Mouse (Mus musculus) G1E (cell line): Measurements from ENCODE around the gene Abl1. TPM values are rescaled to one million over a fixed set of nuclear protein-coding genes. Genes with fewer than 3 reads are reported as not detected.

Source experiments
- ATAC-seq: 2 replicates; pipeline ENCODE4 v1.8.0; 2016; ENCODE audit warnings: mild to moderate bottlenecking; ENCODE audit not compliant: insufficient number of reproducible peaks, poor library complexity, low FRiP score, severe bottlenecking; ENCODE audit errors: extremely low read depth
- DNase-seq: peaks from one replicate; pipeline ENCODE4 v3.0.0; 2012; ENCODE audit warnings: low spot score
- H3K27me3 ChIP-seq: 2 replicates; pipeline ENCODE4 v1.6.1; 2012; ENCODE audit warnings: mild to moderate bottlenecking, low read length, inconsistent platforms; ENCODE audit not compliant: insufficient read depth
- H3K36me3 ChIP-seq: replicated peaks from 2 replicates; pipeline ENCODE3; 2012; ENCODE audit warnings: mild to moderate bottlenecking, inconsistent platforms
- H3K4me1 ChIP-seq: 2 replicates; pipeline ENCODE4 v1.6.1; 2012; ENCODE audit warnings: low read depth, low read length, inconsistent platforms, mixed read lengths; ENCODE audit not compliant: insufficient read depth
- H3K4me3 ChIP-seq: 2 replicates; pipeline ENCODE4 v1.5.1; 2012; ENCODE audit warnings: low read depth, mild to moderate bottlenecking, inconsistent platforms, low read length, moderate library complexity, mixed read lengths
- H3K9me3 ChIP-seq: replicated peaks from 2 replicates; pipeline ENCODE4 v1.6.1; 2012; ENCODE audit warnings: inconsistent platforms
- CTCF ChIP-seq: IDR thresholded peaks from 2 replicates; pipeline ENCODE4 v1.5.1; 2012; ENCODE audit warnings: low read depth, low read length, inconsistent platforms, mixed read lengths
- GATA1 ChIP-seq: IDR thresholded peaks from 2 replicates; pipeline ENCODE4 v1.6.1; 2012; ENCODE audit warnings: borderline replicate concordance, low read length, inconsistent platforms, mixed read lengths
- GATA2 ChIP-seq: IDR thresholded peaks from 2 replicates; pipeline ENCODE4 v1.6.1; 2012; ENCODE audit warnings: low read depth, low read length, inconsistent platforms, borderline replicate concordance
- POLR2AphosphoS5 ChIP-seq: IDR thresholded peaks from 2 replicates; pipeline ENCODE4 v1.6.1; 2012; ENCODE audit warnings: low read depth, low read length, inconsistent platforms; ENCODE audit not compliant: insufficient replicate concordance
- TAL1 ChIP-seq: conservative IDR thresholded peaks from 2 replicates; pipeline ENCODE4 v1.6.1; 2012; ENCODE audit warnings: low read depth, low read length, inconsistent platforms, mixed read lengths
- polyA plus RNA-seq: library from polyadenylated mRNA; stranded (reverse); fragments of >175 nt; gene quantifications from 2 replicates; pipeline ENCODE4 v1.2.3, GENCODE M21; 2012
- total RNA-seq, 2 experiments: library from RNA; stranded (forward) in 1 of 2; stranded (reverse) in 1 of 2; fragments of 200-1000 nt in 1 of 2; fragments of >200 nt in 1 of 2; fragmentation: Nextera tagmentation in 1 of 2; gene quantifications; 2 replicates each; pipeline ENCODE4 v1.2.3; 2014 to 2017

The Abl1 gene
- total and polyA plus RNA-seq, 3 experiments = 22.3 to 66.4 (median 58.4) TPM

DNA sequence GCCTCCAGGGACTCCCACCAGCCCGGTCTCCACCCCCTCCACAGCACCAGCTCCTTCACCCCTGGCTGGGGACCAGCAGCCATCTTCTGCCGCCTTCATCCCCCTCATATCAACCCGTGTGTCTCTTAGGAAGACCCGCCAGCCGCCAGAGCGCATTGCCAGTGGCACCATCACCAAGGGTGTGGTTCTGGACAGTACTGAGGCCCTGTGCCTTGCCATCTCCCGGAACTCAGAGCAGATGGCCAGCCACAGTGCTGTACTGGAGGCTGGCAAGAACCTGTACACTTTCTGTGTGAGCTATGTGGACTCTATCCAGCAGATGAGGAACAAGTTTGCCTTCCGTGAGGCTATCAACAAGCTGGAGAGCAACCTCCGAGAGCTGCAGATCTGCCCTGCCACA, 113.2 kb downstream of the Abl1 start:
- Histone ChIP-seq H3K9me3 (no peaks in the 10 kb centered on the region), H3K4me1 (no peaks in the 10 kb centered on the region), H3K27me3 (no peaks in the 10 kb centered on the region), H3K4me3 (no peak overlapping the region), H3K36me3 (peaks cover 84% of the 10 kb centered on the region)
- ATAC-seq = no peak
- TF ChIP-seq GATA1 (no peak), CTCF (no peak), TAL1 (no peak), GATA2 (no peak), POLR2AphosphoS5 (no peak)
- no peak for DNase-seq

DNA sequence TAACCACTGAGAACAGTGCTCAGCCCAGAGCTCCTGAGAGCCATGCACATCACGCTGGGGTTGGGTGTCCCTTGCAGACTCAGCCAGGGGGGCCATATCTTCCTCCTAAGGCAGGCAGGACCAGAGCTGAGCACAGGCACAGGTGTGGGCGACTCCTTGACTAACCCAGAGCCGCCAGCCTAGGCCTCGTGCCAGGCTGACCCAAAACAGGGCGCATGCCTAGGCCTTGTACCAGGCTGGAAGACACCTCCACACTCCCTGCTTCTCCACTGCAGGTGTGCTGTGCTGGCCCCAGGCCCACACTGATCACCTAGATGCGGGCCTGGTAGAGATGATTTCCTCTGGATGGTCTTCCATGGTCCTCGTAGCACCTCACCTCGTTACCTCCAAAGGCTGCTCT, 114.6 kb downstream of the Abl1 start:
- TF ChIP-seq GATA1 = no peak
- no peak for TF ChIP-seq GATA2
- no peak for TF ChIP-seq TAL1
- no peak for TF ChIP-seq POLR2AphosphoS5
- TF ChIP-seq CTCF = no peak
- H3K4me3 ChIP-seq = no peak overlapping the region
- H3K4me1 ChIP-seq = no peaks in the 10 kb centered on the region
- DNase-seq (no peak), ATAC-seq (no peak)
- no peaks in the 10 kb centered on the region for H3K9me3 ChIP-seq
- H3K27me3 ChIP-seq = no peaks in the 10 kb centered on the region
- H3K36me3 ChIP-seq = peaks cover 70% of the 10 kb centered on the region

DNA sequence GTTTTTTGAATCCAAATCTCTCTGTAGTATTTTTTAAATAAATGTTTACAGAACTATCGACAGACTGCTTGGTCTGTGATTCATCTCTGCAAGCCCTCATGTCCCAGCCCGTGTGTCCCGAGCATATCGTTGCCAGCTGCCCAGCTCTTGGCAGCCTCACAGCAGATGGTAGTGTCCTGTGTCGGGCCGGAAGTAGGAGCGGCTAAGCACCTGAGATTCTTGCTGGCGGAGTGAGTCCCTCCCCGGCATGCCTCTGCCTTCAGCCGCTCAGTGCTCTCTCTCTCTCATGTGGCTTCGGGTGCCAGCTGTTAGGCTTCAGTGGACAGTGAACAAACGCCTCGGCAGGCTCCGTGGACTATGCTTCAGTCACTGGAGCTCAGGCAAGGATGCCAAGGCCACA, 115.3 kb downstream of the Abl1 start:
- ATAC-seq (no peak), DNase-seq (no peak)
- Histone ChIP-seq H3K36me3 (peaks cover 64% of the 10 kb centered on the region), H3K4me1 (no peaks in the 10 kb centered on the region), H3K4me3 (no peak overlapping the region), H3K27me3 (peaks cover 2% of the 10 kb centered on the region; the same call in 1 of the 2 replicates), H3K9me3 (no peaks in the 10 kb centered on the region)
- TF ChIP-seq GATA1 = no peak
- no peak for TF ChIP-seq TAL1
- TF ChIP-seq CTCF = no peak
- TF ChIP-seq POLR2AphosphoS5 = no peak
- TF ChIP-seq GATA2 = no peak

DNA sequence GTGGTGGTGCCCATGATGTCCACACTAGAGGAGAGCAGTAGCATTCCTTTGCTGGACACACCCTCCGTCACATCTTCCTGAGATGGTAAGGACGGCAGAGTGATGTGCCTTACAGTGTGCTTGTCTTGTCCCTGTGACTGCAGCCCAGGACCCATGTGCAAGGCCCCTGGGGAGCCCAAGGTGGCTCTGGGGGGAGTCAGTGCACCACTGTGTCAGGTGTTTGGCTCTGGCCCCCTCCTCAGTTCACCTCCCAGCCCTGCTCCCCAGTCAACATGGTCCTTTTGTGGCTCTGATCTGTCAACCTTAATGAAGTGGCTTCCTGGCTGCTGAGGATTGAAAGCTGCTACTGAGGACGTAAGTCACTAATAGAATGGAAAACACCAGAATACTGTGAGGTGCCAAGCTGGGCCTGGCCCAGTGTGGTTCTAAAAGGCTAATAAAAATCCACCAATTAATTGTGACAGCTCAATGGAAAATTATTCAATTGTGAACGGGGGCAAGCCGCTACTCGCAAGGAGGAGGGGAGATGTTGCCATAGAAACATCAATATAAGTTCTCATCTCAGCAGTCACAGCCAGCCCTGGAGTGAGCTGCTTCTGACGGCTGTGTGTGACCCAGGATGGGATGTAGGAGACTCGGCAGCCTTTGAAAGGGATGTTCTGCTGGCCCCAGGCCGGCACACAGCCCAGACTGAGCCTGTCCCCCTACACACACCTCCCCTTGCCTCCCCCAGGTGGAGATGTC, 118.6 kb downstream of the Abl1 start:
- TF ChIP-seq GATA1 = no peak
- TF ChIP-seq CTCF = no peak
- H3K27me3 ChIP-seq = peaks cover 23% of the 10 kb centered on the region
- peaks cover 30% of the 10 kb centered on the region for H3K36me3 ChIP-seq
- DNase-seq = no peak
- H3K9me3 ChIP-seq = no peaks in the 10 kb centered on the region
- no peaks in the 10 kb centered on the region for H3K4me1 ChIP-seq
- no peak overlapping the region for H3K4me3 ChIP-seq
- no peak for ATAC-seq

DNA sequence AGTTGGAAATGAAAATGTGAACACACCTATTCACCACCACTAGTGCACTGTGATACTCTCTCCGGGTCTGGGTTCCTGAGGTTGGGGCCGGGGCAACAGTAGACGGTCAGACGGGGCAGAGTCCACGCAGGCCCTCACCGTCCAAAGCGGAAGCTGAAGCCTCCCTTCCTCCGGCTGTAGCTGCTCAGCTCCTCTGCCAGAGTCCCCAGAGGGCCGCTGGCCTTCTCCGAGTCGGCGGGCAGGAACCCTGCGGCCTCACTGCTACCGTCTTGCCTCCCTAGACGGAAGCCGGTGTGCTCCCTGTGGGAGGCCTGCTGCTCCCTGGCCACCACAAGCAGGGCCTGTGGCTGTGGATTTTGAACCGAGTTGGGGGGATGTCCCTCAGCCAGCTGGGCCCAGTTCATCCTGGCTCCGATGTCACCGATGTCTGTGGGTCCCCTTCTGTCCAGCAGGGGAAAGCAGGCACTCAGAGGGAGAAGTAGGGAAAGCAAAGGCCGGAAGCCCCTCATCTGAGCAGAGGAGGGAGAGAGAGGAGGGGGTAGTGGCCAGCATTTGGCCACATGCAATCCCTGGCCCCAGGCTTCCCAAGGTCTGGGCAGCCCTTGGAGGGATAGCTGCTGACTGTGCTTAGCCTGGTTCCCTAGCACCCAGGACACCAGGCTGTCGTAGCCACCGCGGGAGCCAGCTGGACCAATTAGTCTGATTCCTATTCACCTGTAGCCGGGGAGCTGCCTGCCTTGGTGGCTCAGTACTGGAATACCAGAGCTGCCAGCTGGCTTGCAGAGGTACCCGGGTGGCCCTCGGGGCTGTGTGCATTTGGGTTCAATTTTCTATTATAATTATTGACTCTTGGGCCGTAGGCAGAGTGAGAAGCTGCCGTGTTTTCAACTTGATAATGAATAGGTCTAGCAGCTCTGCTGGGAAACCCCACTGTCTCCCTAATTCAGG, 120.5 kb downstream of the Abl1 start:
- H3K4me3 ChIP-seq = no peak overlapping the region
- H3K9me3 ChIP-seq = no peaks in the 10 kb centered on the region
- peaks cover 37% of the 10 kb centered on the region for H3K27me3 ChIP-seq
- ATAC-seq (no peak), DNase-seq (no peak)
- TF ChIP-seq TAL1 (no peak), CTCF (no peak), GATA2 (no peak), POLR2AphosphoS5 (no peak), GATA1 (no peak)
- no peaks in the 10 kb centered on the region for H3K4me1 ChIP-seq
- peaks cover 11% of the 10 kb centered on the region for H3K36me3 ChIP-seq

DNA sequence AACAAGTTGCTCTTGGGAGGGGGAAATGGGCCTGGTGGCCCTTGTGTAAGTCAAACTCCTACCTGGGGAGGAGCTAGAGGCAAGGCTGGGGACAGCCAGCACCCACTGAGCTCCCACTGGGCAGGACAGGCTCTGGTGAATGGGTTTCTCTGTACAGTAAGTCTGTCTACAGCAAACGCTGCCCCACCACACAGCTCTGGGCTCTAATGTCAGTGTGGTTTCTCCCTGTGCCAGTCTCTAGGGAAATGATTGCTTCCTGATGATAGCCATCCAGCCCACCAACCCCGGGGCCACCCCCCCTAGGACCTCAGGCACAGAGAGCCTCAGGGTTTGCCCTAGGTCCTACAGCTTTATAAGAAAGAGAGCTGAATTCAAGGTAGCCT, 121.2 kb downstream of the Abl1 start:
- no peak for ATAC-seq

More for the DNA sequence above, 121.2 kb downstream of the Abl1 start:
- H3K9me3 ChIP-seq = no peaks in the 10 kb centered on the region
- H3K27me3 ChIP-seq = peaks cover 42% of the 10 kb centered on the region
- no peak for TF ChIP-seq GATA2
- no peak for TF ChIP-seq GATA1
- TF ChIP-seq TAL1 = no peak
- no peak for TF ChIP-seq CTCF
- no peak for TF ChIP-seq POLR2AphosphoS5
- no peak overlapping the region for H3K4me3 ChIP-seq
- peaks cover 5% of the 10 kb centered on the region for H3K36me3 ChIP-seq
- DNase-seq = no peak
- no peaks in the 10 kb centered on the region for H3K4me1 ChIP-seq
